Mouse (Mus musculus) ES-E14 (cell line): ENCODE results near the gene Sgms1.

Experiments used
- CHD2 ChIP-seq: IDR thresholded peaks from 2 replicates; pipeline ENCODE4 v1.6.1; 2014; ENCODE audit warnings: mild to moderate bottlenecking, low read depth, low read length, inconsistent platforms
- HCFC1 ChIP-seq: IDR thresholded peaks from 2 replicates; pipeline ENCODE4 v1.6.1; 2012; ENCODE audit warnings: low read length, inconsistent platforms, borderline replicate concordance; ENCODE audit not compliant: insufficient read depth
- MAFK ChIP-seq: IDR thresholded peaks from 2 replicates; pipeline ENCODE4 v1.6.1; 2014; ENCODE audit warnings: mild to moderate bottlenecking, low read depth, low read length, inconsistent platforms; ENCODE audit not compliant: insufficient read depth

- TF ChIP-seq CHD2 (no peak), HCFC1 (no peak), MAFK (no peak)
Observed at GRCm38 (mm10) chr19:32179514-32179913, 210.0 kb downstream of the Sgms1 start.
